Mouse (Mus musculus) testis, adult 2 months (tissue): ENCODE results near the gene Plekhh3. TPM values are rescaled to one million over a fixed set of nuclear protein-coding genes. Genes with fewer than 3 reads are reported as not detected.

Experiments
- H3K27ac ChIP-seq: fragments of 200-500 bp; 2 replicates; pipeline ENCODE4 v1.5.1; 2012; ENCODE audit warnings: low read depth, low read length; ENCODE audit not compliant: control insufficient read depth, insufficient read depth
- H3K27me3 ChIP-seq: fragments of 200-500 bp; 2 replicates; pipeline ENCODE4 v1.6.1; 2012; ENCODE audit warnings: mild to moderate bottlenecking, low read length, moderate library complexity; ENCODE audit not compliant: control insufficient read depth, insufficient read depth
- H3K36me3 ChIP-seq: fragments of 200-500 bp; 2 replicates; pipeline ENCODE4 v1.6.1; 2012; ENCODE audit warnings: mild to moderate bottlenecking, low read length; ENCODE audit not compliant: control insufficient read depth, insufficient read depth
- H3K4me1 ChIP-seq: fragments of 200-500 bp; 2 replicates; pipeline ENCODE4 v1.6.1; 2012; ENCODE audit warnings: low read length; ENCODE audit not compliant: control insufficient read depth, insufficient read depth
- H3K4me3 ChIP-seq: fragments of 200-500 bp; 2 replicates; pipeline ENCODE4 v1.5.1; 2012; ENCODE audit warnings: low read depth, mild to moderate bottlenecking, low read length, moderate library complexity, mixed read lengths; ENCODE audit not compliant: control insufficient read depth
- CTCF ChIP-seq: fragments of 200-500 bp; IDR thresholded peaks from 2 replicates; pipeline ENCODE4 v1.5.1; 2012; ENCODE audit warnings: low read depth, mild to moderate bottlenecking, inconsistent platforms, low read length, moderate library complexity; ENCODE audit not compliant: control insufficient read depth, insufficient read depth, insufficient replicate concordance
- POLR2A ChIP-seq: fragments of 200-500 bp; IDR thresholded peaks from 2 replicates; pipeline ENCODE4 v1.6.1; 2012; ENCODE audit warnings: low read depth, mild to moderate bottlenecking, inconsistent platforms, low read length, moderate library complexity; ENCODE audit not compliant: control insufficient read depth
- polyA plus RNA-seq: library from polyadenylated mRNA; depleted of rRNA; stranded (reverse); fragments of >200 nt; gene quantifications from 2 replicates; pipeline ENCODE4 v1.2.3, GENCODE M21; 2012

The Plekhh3 gene
- polyA plus RNA-seq, 1 experiment: 2.6 TPM

DNA sequence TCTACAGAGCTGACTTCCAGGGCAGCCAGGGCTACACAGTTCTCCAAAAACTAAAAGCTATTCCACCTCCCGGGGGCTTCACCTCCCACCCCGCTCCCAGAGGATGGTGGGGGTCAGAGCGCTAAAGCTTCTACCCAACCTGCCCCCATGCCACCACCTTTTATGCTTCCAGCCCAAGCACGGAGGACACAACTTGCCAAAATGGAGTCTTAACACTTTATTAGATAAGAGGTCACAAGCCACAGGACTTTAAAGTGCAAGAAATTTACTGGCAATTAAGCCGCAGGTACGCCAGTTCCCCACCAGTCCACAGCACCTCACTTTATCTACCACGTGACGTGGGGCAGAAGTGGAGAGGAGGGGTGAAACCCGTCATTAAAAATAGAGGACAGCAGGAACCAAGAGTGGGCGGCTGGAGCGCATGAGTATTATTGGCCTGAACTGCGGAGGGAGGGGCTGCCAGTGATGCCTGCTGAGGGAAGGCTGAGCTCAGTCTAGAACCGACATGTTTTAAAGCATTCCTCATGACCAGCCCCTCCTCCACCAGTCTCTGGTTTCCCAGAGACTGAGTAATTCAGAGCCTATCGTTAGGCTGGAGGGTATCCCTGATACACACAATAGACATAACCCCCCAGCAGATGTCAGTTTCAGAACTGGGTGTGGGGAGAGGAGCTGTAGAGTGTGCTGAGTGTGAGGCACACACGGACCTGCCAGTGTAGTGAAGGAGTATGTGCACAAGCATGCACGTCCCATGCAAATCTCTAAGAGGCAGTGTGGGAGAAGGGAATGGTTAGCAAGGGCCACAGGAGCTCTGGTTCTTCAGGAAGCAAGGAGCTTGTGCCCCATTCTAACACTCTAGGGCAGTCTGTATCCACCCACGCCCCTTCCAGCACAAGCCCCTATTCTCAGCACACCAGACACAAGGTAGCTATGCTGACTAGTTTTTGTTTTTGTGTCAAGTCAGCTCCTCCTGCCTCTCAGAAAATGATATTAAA is 20.1 kb upstream of the Plekhh3 start:
- no peaks in the 10 kb centered on the region for H3K36me3 ChIP-seq
- no peaks in the 10 kb centered on the region for H3K27me3 ChIP-seq
- no peak overlapping the region for H3K4me3 ChIP-seq
- H3K27ac ChIP-seq: peak overlapping the region; percentile 23; the same call in 1 of the 2 replicates
- H3K4me1 ChIP-seq: no peaks in the 10 kb centered on the region
- no peak for TF ChIP-seq POLR2A
- no peak for TF ChIP-seq CTCF

DNA sequence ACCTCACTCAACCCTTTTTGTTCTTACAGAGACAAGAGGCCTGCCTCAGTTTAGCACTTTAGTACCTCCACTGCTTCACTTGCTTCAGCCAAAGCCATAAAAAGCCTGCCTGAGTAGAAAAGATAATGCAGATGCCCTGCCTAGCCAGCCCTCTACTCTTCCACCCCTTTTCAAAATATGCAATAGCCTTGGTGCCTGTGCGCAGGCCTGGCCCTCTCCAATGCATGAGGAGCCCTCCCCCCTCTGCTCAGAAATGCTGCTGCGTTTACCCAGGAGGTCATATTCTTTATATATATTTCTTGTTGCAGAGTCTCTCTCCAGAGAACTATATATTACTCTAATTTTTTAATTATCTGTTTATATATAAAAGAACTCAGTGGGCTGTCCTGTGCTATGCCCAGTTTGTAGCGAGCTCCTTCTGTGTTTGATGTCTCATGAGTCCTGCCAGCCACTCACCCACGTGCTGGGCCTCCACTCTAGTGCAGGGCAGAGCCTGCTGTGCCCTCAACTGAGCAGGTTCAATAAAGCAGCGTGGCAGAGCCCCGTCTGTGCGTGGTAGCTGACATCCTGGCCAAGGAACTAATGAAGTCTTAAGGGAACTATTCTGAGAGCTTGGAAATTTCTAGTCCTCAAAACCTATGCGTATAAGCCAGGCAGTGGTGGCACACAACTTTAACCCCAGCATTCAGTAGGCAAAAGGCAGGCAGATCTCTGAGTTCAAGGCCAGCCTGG is 19.2 kb upstream of the Plekhh3 start:
- Histone ChIP-seq H3K36me3 (no peaks in the 10 kb centered on the region), H3K27me3 (no peaks in the 10 kb centered on the region), H3K27ac (peak overlapping the region; percentile 66), H3K4me3 (no peak overlapping the region), H3K4me1 (no peaks in the 10 kb centered on the region)
- TF ChIP-seq CTCF (no peak), POLR2A (no peak)

DNA sequence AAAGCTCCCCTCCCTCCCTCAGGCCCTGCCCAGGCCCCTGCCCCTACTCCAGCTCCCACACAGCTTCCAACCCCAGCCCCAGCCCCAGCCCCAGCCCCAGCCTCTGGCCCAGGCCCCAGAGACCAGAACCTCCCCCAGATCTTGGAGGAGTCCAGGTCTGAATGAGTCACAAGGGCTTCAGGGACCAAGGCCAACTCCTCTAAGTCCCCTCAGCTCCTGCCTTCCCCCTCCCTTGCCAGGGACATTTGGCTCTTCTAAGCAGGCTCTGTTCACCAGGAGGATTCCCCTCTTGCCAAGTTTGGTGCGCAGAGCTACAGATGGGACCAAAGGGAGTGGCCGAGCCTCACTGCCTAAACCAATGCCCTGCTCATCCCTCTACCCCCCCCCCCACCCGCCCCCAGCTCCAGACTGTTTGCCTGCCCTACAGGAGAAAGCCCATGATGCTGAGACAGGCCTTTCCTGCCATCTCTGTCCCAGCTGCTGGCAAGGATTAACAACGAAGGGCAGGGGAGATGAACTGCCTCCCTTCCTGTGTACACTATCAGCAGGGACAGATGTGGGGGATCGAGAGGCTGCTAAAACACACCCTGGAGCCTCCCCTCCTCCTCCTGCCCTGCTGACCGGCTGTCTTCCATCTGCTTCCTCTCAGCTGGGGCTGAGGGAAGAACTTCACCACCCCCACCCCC is 18.5 kb upstream of the Plekhh3 start:
- Histone ChIP-seq H3K4me3 (no peak overlapping the region), H3K27me3 (no peaks in the 10 kb centered on the region), H3K36me3 (no peaks in the 10 kb centered on the region), H3K4me1 (no peaks in the 10 kb centered on the region), H3K27ac (peak overlapping the region; percentile 52; the same call in 1 of the 2 replicates)
- no peak for TF ChIP-seq POLR2A
- TF ChIP-seq CTCF: no peak

DNA sequence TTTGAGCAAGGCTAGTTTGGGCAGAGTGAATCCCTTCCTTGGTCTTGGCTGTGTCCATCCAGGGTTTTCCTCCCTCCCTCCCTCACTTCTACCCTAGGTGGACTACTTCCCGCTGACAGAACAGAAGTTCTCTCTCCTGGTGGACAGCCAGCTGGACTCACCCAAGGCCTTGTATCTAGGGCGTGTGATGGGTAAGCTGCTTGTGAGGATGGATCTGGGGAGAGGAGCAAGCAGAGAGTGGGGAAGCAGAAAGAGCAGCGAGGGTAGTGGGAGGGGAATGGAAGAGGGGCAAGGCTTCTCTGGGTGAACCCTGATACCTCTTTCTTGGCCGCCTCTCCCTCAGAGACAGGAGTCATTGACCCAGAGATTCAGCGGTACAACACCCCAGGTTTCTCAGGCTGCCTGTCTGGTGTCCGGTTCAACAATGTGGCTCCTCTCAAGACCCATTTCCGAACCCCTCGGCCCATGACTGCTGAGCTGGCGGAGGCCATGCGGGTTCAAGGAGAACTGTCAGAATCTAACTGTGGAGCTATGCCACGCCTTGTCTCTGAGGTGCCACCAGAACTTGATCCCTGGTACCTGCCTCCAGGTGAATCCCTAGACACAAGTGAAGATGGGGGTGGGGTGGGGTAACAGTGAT is 17.1 kb upstream of the Plekhh3 start:
- H3K27me3 ChIP-seq: no peaks in the 10 kb centered on the region
- no peak overlapping the region for H3K4me3 ChIP-seq
- H3K4me1 ChIP-seq: no peaks in the 10 kb centered on the region
- TF ChIP-seq POLR2A (no peak), CTCF (no peak)
- H3K27ac ChIP-seq: peak overlapping the region; percentile 51; the same call in 1 of the 2 replicates
- no peaks in the 10 kb centered on the region for H3K36me3 ChIP-seq

DNA sequence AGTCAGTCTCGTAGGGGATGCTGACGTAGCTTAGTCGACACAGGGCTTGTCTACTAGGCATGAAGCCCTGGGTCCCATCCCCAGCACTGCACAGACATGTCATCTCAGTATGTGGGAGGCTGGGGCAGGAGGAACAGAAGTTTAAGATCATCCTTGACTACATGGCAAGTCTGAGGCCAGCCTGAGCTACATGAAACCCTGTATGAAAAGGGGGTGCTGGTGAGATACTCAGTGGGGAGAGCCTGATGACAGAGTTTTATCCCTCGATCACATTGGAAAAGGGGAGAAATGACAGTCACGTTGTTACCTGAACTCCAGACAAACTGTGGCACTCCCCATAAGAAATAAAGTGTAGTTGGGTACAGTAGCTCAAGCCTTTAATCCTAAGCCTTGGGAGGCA is 16.4 kb upstream of the Plekhh3 start:
- Histone ChIP-seq H3K4me1 (no peaks in the 10 kb centered on the region), H3K36me3 (no peaks in the 10 kb centered on the region), H3K27me3 (no peaks in the 10 kb centered on the region), H3K27ac (no peak overlapping the region), H3K4me3 (no peak overlapping the region)
- no peak for TF ChIP-seq POLR2A
- no peak for TF ChIP-seq CTCF

DNA sequence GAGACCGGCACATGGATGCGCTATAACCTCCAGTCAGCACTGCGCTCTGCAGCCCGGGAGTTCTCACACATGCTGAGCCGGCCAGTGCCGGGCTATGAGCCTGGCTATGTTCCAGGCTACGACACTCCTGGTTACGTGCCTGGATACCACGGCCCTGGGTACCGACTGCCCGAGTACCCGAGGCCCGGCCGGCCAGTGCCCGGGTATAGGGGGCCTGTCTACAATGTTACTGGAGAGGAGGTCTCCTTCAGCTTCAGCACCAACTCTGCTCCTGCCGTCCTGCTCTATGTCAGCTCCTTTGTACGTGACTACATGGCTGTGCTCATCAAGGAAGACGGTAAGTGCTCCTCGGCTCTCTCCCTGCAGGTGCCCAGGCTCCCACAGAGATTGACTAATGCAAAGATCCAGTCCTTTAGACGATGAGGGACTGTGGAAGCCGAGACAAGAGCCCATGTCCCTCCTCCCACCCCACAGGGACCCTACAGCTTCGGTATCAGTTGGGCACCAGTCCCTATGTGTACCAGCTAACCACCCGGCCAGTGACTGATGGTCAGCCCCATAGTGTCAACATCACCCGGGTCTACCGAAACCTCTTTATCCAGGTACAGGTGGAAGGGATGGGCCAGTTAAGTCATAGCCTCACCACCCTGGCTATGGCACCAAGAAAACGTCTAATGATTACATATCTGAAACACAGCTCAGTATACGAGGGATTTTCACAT is 15.5 kb upstream of the Plekhh3 start:
- no peaks in the 10 kb centered on the region for H3K36me3 ChIP-seq
- H3K27ac ChIP-seq: no peak overlapping the region
- H3K27me3 ChIP-seq: no peaks in the 10 kb centered on the region
- H3K4me1 ChIP-seq: no peaks in the 10 kb centered on the region
- 0 out of 2 replicates have a peak, but pooled peaks have one; percentile 18 for TF ChIP-seq POLR2A
- TF ChIP-seq CTCF: no peak
- H3K4me3 ChIP-seq: no peak overlapping the region
